Mouse (Mus musculus): ENCODE results near the gene Xxylt1. TPM values are rescaled to one million over a fixed set of nuclear protein-coding genes. Genes with fewer than 3 reads are reported as not detected.

Gene Xxylt1
- total and polyA plus RNA-seq, 3 experiments = 4.0 to 7.4 (median 5.6) TPM

GRCm38 (mm10) chr16:30922548-30922947, 158.7 kb downstream of the Xxylt1 start:
- Histone ChIP-seq H3K4me3 (ENCODE audit: low read depth, low read length) (no peak overlapping the region), H3K4me1 (ENCODE audit: insufficient read depth, low read depth, low read length) (peaks cover 15% of the 10 kb centered on the region), H3K9me3 (replicated peaks) (peaks cover 19% of the 10 kb centered on the region), H3K27me3 (ENCODE audit: insufficient read depth, low read length) (peaks cover 4% of the 10 kb centered on the region; the same call in 1 of the 2 replicates), H3K36me3 (replicated peaks) (no peaks in the 10 kb centered on the region)
- no peak for DNase-seq (ENCODE audit: low spot score)
- no peak for ATAC-seq (ENCODE audit: extremely low read depth, insufficient number of reproducible peaks, low FRiP score, poor library complexity, severe bottlenecking)
- no peak for TF ChIP-seq TAL1 (conservative IDR thresholded peaks at IDR 0.05; ENCODE audit: low read depth, low read length)

- Histone ChIP-seq H3K27me3 (ENCODE audit: insufficient read depth, low read length) (peaks cover under 1% of the 10 kb centered on the region; the same call in 1 of the 2 replicates), H3K9me3 (replicated peaks) (peaks cover 19% of the 10 kb centered on the region), H3K36me3 (replicated peaks) (no peaks in the 10 kb centered on the region), H3K4me3 (ENCODE audit: low read depth, low read length) (no peak overlapping the region), H3K4me1 (ENCODE audit: insufficient read depth, low read depth, low read length) (0 out of 2 replicates have a peak, but pooled peaks cover under 1% of the 10 kb centered on the region)
- DNase-seq (ENCODE audit: low spot score) (no peak), ATAC-seq (ENCODE audit: extremely low read depth, insufficient number of reproducible peaks, low FRiP score, poor library complexity, severe bottlenecking) (no peak)
- no peak for TF ChIP-seq POLR2AphosphoS5 (IDR thresholded peaks at IDR 0.05; ENCODE audit: insufficient replicate concordance, low read depth, low read length)
- TF ChIP-seq GATA2 (IDR thresholded peaks at IDR 0.05; ENCODE audit: borderline replicate concordance, low read depth, low read length) = no peak
- TF ChIP-seq TAL1 (conservative IDR thresholded peaks at IDR 0.05; ENCODE audit: low read depth, low read length) = no peak
- no peak for TF ChIP-seq GATA1 (IDR thresholded peaks at IDR 0.05; ENCODE audit: borderline replicate concordance, low read length)
- TF ChIP-seq CTCF (IDR thresholded peaks at IDR 0.05; ENCODE audit: low read depth, low read length) = no peak
These were observed 162.4 kb downstream of the Xxylt1 start for GRCm38 (mm10) chr16:30918866-30919265.

- Histone ChIP-seq H3K9me3 (replicated peaks) (peaks cover 19% of the 10 kb centered on the region), H3K4me1 (ENCODE audit: insufficient read depth, low read depth, low read length) (no peaks in the 10 kb centered on the region), H3K4me3 (ENCODE audit: low read depth, low read length) (no peak overlapping the region), H3K27me3 (ENCODE audit: insufficient read depth, low read length) (no peaks in the 10 kb centered on the region; the same call in 1 of the 2 replicates), H3K36me3 (replicated peaks) (no peaks in the 10 kb centered on the region)
- DNase-seq (ENCODE audit: low spot score) = no peak
- TF ChIP-seq TAL1 (conservative IDR thresholded peaks at IDR 0.05; ENCODE audit: low read depth, low read length) (no peak), GATA2 (IDR thresholded peaks at IDR 0.05; ENCODE audit: borderline replicate concordance, low read depth, low read length) (no peak), CTCF (IDR thresholded peaks at IDR 0.05; ENCODE audit: low read depth, low read length) (no peak), POLR2AphosphoS5 (IDR thresholded peaks at IDR 0.05; ENCODE audit: insufficient replicate concordance, low read depth, low read length) (no peak), GATA1 (IDR thresholded peaks at IDR 0.05; ENCODE audit: borderline replicate concordance, low read length) (no peak)
- no peak for ATAC-seq (ENCODE audit: extremely low read depth, insufficient number of reproducible peaks, low FRiP score, poor library complexity, severe bottlenecking)
These were observed 164.3 kb downstream of the Xxylt1 start for GRCm38 (mm10) chr16:30916931-30917330.

GRCm38 (mm10) chr16:30915611-30916220, 165.5 kb downstream of the Xxylt1 start:
- TF ChIP-seq CTCF (IDR thresholded peaks at IDR 0.05; ENCODE audit: low read depth, low read length) (no peak), POLR2AphosphoS5 (IDR thresholded peaks at IDR 0.05; ENCODE audit: insufficient replicate concordance, low read depth, low read length) (no peak), GATA1 (IDR thresholded peaks at IDR 0.05; ENCODE audit: borderline replicate concordance, low read length) (no peak), TAL1 (conservative IDR thresholded peaks at IDR 0.05; ENCODE audit: low read depth, low read length) (no peak), GATA2 (IDR thresholded peaks at IDR 0.05; ENCODE audit: borderline replicate concordance, low read depth, low read length) (no peak)
- Histone ChIP-seq H3K4me3 (ENCODE audit: low read depth, low read length) (no peak overlapping the region), H3K36me3 (replicated peaks) (no peaks in the 10 kb centered on the region), H3K27me3 (ENCODE audit: insufficient read depth, low read length) (no peaks in the 10 kb centered on the region; the same call in 1 of the 2 replicates), H3K9me3 (replicated peaks) (peaks cover 19% of the 10 kb centered on the region), H3K4me1 (ENCODE audit: insufficient read depth, low read depth, low read length) (no peaks in the 10 kb centered on the region)
- no peak for DNase-seq (ENCODE audit: low spot score)
- no peak for ATAC-seq (ENCODE audit: extremely low read depth, insufficient number of reproducible peaks, low FRiP score, poor library complexity, severe bottlenecking)

Other genes starting within 250 kb of the Xxylt1 start
- 35.8 and 37.3 TPM in 2 replicates for gene Acap2, start 119.8 kb upstream of the Xxylt1 start, total RNA-seq (2014; fragmentation: Nextera tagmentation)
- gene Acap2, start 119.8 kb upstream of the Xxylt1 start, total RNA-seq (2017) = 44.5 and 52.9 TPM in 2 replicates
- 3.9 and 5.4 TPM in 2 replicates for gene Acap2, start 119.8 kb upstream of the Xxylt1 start, polyA plus RNA-seq (2012)
- 68.5 and 76.2 TPM in 2 replicates for gene Ppp1r2, start 193.8 kb upstream of the Xxylt1 start, total RNA-seq (2014; fragmentation: Nextera tagmentation)
- 31.9 and 38.2 TPM in 2 replicates for gene Ppp1r2, start 193.8 kb upstream of the Xxylt1 start, total RNA-seq (2017)
- 45.3 and 63.1 TPM in 2 replicates for gene Ppp1r2, start 193.8 kb upstream of the Xxylt1 start, polyA plus RNA-seq (2012)
- gene Apod, start 233.4 kb upstream of the Xxylt1 start, total RNA-seq (2014; fragmentation: Nextera tagmentation) = not detected in 2 replicates
- not detected in 2 replicates for gene Apod, start 233.4 kb upstream of the Xxylt1 start, total RNA-seq (2017)
- not detected in 2 replicates for gene Apod, start 233.4 kb upstream of the Xxylt1 start, polyA plus RNA-seq (2012)

Measured in G1E (cell line).